Mouse (Mus musculus): Measurements from ENCODE around the gene Homez.

The Homez gene

DNA sequence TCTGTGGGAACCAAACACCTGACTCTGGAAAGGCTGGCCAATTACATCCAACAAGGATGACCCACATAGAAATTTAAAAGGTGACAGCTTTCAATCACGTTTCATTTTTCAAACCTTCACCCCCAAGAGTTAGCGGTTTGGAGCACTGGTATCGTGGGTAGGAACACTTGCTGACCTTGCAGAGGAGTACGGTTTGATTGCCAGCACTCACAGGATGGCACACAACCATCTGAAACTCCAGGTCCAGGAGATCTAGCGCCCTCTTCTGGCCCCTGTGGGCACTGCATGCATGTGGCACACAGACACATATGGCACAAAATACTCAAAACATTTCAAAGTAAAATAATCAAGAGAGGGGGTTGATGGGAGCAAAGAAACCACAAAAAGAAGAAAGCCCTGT, 3.8 kb downstream of the Homez start:
- peak; percentile 49 to 58 for DNase-seq

DNA sequence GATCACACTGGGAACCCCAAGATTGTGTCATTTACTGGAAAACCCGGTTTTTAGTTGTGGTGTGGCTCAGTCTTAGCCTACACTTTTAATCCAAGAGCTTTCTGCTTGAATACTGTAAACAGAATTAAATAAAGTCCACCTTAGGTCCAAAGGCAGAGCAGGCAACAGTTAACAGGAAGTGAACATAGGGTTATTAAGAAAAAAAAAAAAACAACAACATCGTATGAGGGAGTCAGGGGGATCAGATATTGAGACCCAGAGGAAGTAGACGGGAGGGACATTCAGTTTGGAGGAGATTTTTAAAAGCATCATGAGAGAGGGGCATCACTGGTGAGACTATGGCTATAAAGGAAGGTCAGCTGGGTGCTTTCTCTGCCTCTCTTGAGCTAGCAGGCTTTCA, 4.5 kb downstream of the Homez start:
- no peak for DNase-seq

DNA sequence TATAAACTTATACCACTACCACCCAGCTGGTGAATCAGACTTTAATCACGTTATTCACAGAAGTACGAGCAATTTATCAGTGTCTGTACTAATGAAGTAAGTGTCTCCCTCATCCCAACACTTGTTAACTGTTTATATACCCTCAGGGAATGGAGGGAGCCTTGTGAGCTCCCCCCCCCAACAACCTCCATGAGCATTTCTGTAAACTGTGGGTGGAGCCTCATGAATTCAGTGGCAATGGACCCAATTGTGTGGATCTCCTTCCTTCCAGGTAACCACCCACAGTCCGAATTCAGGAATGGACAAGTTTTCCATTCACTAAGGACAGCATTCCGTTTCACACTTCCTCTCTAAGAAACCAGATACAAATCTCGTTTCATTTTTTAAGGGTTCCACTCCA, 5.1 kb downstream of the Homez start:
- no peak for DNase-seq

DNA sequence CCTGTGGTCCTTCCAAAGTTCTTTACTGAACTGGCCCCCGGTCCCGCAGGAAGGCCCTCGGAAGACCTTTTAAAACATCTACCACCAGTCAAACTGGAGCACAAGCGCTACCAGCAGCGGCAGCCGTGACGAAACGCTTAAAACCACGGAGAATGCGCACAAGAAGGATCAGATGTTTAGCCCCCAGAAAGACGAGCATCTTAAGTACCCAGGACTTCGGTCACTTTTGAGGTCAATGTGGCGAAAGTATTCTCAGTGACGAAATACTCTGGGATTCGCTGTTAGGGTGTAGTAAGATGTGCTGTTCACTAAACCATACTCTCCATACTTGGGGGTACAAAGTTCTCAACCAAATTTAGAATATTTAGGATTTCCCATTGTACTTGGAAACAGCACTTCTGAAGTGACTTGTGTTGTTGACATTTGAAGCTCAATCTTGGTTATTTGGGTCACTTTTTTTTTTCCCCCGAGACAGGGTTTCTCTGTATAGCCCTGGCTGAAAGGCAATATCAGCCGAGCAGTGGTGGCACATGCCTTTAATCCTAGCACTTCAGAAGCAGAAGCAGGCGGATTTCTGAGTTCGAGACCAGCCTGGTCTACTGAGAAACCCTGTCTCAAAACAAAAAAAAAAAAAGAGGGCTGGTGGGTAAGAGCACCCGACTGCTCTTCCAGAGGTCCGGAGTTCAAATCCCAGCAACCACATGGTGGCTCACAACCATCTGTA, 6.3 kb downstream of the Homez start:
- DNase-seq: no peak

DNA sequence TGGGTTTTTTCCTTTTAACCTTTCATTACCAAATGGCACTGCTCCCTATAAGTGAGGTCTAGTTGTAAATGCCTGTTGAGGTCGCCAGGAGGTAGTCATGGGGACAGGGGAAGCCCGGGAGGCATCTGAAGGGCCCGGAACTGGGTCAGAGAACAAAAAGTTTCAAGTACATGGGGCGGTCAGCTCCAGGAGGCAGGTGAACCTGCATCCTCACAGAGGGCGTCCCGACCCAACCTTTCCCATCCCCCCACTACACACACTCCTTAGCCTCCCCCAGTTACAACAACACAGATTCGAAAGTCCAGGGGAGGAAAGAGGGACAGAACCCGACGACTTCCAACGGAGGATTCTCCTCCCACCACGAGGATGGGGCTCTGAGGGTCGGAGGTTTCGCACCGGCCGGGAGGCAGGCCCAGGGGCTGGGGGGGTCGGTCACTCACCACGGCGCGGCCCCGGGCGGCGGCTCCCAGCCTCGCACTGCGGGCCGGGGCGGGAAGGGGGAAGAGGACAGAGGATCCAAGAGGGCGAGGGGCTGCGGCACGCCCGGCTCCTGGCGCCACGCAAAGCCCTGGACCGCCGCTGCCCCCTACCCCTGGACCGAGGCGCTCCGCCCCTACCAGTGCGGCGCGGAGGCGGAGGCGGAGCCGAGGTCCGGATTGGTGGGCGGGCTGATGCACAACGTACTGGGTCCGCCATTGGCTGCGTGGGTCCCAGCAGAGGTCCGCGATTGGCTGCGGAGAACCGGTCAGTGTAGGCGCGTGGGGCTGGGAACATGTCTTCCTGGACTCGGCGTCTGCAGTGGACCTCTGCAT, 7.1 kb downstream of the Homez start:
- DNase-seq: peak; percentile 96 to 97

DNA sequence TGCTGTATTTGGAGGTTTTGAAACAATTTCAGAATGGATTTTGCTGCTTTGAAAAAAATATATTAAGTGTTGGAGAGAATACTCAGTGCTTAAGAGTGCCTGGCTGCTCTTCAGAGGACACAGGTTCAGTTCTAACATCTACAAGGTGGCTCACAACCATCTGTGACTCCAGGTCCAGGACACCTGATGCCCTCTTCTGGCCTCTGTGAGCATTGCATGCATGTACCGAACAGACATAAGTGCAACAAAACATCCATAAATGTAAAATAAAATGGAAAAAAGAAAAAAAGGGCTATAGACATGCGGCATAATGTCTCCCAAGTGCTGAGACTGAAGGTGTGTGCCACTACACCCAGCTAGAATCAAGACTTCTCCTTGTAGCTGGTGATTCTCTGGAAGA, 10.2 kb downstream of the Homez start:
- DNase-seq: peak; percentile 84 to 89

DNA sequence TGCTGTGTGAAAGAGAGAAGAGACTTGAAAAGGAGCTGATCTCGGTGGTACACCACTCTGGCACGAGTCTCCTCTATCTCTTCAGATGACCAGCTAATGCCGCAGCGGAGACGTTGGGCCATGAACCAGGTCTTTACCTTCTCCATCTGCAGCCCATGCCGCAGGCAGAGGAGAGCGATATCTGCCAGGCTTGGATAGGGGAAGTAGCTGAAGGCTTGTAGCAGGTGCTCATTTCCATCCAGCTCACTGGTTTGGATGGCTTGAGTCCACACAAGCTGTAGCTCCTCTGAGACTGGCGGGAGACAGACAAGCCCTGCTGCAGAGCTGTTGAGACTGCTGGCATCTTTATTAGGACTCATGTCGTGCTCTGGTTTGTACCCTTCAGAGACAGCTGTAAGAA, 12.9 kb downstream of the Homez start:
- DNase-seq: peak; percentile 83 to 88

DNA sequence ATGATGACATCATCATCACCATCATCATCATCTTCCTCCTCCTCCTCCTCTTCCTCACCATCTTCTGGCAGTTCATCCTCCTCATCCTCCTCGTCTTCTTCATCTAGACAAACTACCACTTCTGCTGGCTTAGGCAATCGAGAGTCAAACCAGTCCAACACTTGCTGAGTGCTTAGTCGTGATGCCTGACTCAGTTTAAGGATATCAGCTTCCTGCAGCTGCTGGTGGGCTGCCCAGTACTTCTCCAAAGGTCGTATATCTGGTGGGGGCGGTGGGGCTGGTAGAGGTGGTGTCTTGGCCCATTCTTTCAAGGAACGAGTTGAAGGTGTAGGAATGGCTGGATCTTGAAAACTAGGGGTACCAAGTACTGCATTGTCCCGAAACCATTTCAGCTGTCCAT, 14.1 kb downstream of the Homez start:
- DNase-seq: no peak

DNA sequence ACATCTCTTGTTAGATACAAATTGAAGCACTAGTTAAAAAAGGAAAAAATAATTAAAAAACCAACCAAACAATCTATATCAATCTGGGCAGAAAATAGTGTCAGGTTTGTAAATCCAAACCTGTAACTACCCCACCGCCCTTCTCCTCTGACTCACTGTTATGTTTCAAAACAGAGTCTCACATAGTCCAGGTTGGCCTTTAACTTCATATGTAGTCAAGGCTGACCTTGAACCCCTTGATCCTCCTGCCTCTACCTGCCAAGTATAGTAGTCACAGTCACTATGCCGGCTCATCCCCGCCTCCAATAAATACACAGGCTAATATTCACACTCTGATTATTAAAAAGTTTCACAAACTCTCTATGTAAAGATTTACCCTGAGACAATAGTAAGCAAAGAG, 15.0 kb downstream of the Homez start:
- no peak for DNase-seq

DNA sequence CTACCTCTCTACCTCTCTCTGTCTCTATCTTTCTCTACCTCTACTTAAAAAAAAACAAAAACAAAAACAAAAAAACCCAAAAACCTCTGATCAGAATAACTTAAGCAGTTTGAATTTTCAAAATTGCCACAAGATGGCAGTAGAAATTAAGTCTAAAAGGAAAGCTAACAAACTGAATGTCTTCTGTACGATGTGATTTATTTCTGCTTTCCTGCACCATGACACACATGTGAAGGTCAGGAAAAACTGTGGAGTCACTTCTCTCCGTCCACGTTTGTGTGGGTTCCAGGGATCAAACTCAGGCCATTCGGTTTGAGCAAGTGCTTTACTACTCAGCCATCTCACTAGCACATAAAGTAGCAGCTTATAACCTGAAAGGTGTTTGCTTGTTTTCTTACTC, 27.3 kb downstream of the Homez start:
- DNase-seq: peak; percentile 15 to 75

DNA sequence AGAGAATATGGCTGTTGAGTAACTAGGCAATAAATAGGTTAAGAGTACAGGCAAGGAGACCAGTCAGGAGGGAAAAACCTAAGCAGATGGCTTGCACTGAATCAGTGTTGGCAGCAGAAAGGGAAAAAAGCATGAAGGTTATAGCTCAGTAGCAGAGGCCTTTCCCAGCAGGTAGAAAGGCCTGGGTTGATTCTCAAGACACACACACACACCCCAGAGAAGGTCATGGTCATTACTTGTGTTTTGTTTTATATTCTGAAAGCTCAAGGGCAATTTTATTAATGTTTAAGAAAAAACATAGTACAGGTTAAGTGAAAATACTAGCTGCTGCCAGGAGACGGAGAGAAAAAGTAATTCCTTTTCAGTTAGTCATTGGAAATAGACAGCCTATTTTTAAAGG, 47.0 kb downstream of the Homez start:
- peak; percentile 8 to 17 for DNase-seq

DNA sequence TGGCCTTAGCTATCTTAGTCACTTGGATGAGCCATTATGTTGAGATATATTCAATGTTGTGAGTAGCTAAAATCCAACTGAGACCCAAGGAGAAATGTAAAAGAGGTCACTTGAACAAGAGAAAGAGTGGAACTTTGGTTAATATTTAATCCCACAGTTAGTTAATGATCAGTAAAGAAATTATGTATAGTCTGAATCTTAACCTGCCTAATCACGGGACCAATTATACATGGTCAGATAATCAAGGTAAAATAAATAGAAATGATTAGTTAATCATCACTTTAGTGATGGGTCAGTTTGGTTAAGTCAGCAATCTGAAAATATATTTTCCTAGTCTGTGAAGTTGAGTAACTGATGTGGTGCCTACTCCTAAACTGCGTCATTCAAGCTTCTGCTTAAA, 48.5 kb downstream of the Homez start:
- no peak for DNase-seq

DNA sequence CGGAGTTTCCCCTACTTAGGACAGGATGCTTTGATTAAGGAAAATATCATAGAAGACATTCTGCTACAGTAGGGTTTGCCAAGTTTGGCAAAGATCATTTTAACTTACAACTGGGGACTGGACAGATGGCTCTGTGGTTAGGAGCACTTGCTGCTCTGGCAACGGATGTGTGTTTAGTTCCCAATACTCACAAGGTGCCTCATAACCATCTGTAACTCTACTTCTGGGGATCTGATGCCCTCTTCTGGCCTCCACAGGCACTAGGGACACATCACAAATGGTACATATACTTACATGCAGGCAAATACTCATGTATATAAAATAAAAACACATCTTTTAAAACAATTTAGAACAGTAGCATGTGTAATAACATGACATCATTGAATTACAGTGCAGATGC, 53.0 kb downstream of the Homez start:
- DNase-seq: peak; percentile 80 to 83

DNA sequence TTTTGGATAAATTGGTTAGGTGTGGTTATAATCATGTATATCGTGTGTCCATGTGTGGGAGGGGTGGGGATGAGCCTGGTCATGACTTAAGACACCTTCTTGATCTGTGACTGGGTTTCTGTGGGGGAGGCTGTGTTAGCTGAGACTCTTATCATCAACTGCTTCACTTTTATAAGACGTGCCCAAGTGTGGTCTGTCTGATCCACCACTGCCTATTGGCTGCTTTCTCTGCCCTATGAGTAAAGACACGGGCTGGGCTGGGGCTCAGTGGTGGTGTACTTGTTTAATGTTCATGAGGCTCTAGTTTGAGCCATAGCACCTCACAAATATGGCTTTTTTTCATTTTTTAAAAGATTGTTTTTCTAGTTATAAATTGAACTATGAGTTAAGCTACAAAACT, 55.0 kb downstream of the Homez start:
- DNase-seq: no peak

DNA sequence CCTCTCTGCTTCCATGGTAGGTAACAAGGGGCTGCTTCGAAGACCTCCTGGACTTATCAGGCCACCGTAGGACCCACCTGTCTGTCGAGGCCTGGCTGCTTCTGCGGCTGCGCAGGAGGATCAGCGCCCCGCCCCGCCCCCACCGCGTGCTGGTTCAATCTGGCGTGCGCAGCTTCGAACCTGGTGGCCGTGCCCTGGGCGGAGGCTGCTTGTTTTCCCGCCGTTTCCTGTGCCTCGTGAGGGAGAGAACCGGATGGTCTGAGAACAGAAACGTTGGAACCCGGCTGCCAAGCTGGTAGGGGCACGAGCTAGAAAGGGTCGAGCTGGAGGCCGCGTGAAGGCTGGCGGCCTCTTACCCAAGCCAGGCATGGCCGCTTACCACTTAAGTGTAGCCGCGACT, 56.8 kb downstream of the Homez start, which contains the start of gene Rnf212b:
TSS of gene Rnf212b (plus strand) at position 151 of the 400 bp plus-strand sequence.
- DNase-seq: no peak

DNA sequence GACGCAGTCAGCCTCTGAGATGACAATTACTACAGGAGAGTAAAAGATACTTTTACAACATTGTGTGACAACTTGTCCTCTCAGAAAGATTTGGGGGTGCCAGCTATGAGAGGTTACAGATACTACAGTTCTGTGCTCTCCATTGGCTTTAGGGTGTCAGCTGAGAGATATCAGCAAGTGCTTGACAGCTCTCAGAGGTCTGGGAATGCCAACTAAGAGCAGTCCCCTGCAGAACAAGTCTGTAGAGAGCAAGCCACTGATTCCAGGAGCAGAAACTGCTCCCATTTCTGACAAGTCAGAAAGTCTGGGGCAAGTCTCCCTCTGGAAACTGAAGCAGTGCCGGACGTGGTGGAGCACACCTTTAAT, 61.1 kb downstream of the Homez start:
- DNase-seq: no peak

DNA sequence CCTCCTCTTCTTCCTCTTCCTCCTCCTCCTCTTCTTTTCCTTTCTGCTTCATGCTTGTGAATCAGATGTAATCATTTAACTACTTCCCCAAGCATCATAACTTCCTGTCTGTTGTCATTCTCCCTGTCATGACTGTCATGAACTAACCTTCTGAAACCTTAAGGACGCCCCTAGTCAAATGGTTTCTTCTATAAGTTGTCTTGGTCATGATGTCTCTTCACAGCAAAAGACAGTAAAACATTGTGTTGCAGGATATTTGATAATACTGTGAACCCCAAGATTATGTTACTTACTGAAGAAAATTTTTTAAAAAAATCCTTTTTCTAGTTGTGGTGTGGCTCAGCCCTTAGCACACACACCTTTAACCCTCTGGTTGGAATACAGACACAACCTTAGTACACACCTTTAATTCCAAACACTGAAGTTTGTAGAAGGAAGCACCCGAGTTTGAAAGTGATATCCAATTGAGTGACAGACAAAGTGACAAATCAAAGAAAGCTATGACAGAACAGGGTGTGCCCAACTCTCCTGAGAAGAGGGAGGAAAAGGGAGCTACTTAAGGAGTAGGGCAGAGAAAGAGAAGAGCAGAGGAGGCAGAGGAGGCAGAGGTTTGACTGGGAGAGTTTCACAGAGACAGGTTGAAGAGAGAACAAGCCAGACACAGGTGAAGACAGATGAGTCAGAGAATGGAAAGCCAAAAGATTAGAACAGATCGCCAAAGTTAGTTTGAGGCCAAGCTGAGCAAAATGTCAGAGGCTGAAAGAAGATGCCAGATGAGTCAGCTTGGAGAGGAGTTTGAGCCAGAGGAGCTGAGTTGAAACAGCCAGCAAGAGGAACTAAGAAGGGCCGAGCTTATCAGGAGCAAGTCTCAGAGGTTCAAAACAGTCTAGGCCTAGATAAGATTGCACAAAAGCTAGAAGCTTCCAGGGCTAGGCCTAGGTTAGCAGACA, 61.8 kb downstream of the Homez start:
- DNase-seq: no peak

DNA sequence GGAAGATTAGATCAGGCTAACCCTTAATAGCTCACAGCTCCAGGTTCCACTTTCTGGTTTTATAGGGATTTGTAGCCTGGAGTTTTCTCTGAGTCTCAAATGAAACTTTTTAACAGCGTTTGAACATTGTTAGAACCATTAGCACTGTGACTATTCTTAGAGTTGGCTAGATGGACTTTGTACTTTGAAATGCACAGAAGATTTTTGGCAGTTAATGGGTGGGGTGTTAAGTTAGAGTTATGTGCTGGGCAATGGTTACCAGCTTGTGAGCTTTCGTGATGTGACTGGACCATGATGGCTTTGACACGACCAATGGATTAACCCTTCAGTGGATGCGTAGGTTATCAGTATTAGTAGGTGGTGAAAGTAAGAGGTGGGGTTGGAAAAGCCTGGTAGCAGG, 64.6 kb downstream of the Homez start:
- no peak for DNase-seq

Measured in cerebellum, postnatal 10 days (tissue).